Mouse (Mus musculus) G1E (cell line): Measurements from ENCODE around the gene Ccdc85c. TPM values are rescaled to one million over a fixed set of nuclear protein-coding genes. Genes with fewer than 3 reads are reported as not detected.

Source experiments
- ATAC-seq: 2 replicates; pipeline ENCODE4 v1.8.0; 2016; ENCODE audit warnings: mild to moderate bottlenecking; ENCODE audit not compliant: insufficient number of reproducible peaks, poor library complexity, low FRiP score, severe bottlenecking; ENCODE audit errors: extremely low read depth
- DNase-seq: peaks from one replicate; pipeline ENCODE4 v3.0.0; 2012; ENCODE audit warnings: low spot score
- H3K27me3 ChIP-seq: 2 replicates; pipeline ENCODE4 v1.6.1; 2012; ENCODE audit warnings: mild to moderate bottlenecking, low read length, inconsistent platforms; ENCODE audit not compliant: insufficient read depth
- H3K36me3 ChIP-seq: replicated peaks from 2 replicates; pipeline ENCODE3; 2012; ENCODE audit warnings: mild to moderate bottlenecking, inconsistent platforms
- H3K4me1 ChIP-seq: 2 replicates; pipeline ENCODE4 v1.6.1; 2012; ENCODE audit warnings: low read depth, low read length, inconsistent platforms, mixed read lengths; ENCODE audit not compliant: insufficient read depth
- H3K4me3 ChIP-seq: 2 replicates; pipeline ENCODE4 v1.5.1; 2012; ENCODE audit warnings: low read depth, mild to moderate bottlenecking, inconsistent platforms, low read length, moderate library complexity, mixed read lengths
- H3K9me3 ChIP-seq: replicated peaks from 2 replicates; pipeline ENCODE4 v1.6.1; 2012; ENCODE audit warnings: inconsistent platforms
- CTCF ChIP-seq: IDR thresholded peaks from 2 replicates; pipeline ENCODE4 v1.5.1; 2012; ENCODE audit warnings: low read depth, low read length, inconsistent platforms, mixed read lengths
- GATA1 ChIP-seq: IDR thresholded peaks from 2 replicates; pipeline ENCODE4 v1.6.1; 2012; ENCODE audit warnings: borderline replicate concordance, low read length, inconsistent platforms, mixed read lengths
- GATA2 ChIP-seq: IDR thresholded peaks from 2 replicates; pipeline ENCODE4 v1.6.1; 2012; ENCODE audit warnings: low read depth, low read length, inconsistent platforms, borderline replicate concordance
- POLR2AphosphoS5 ChIP-seq: IDR thresholded peaks from 2 replicates; pipeline ENCODE4 v1.6.1; 2012; ENCODE audit warnings: low read depth, low read length, inconsistent platforms; ENCODE audit not compliant: insufficient replicate concordance
- TAL1 ChIP-seq: conservative IDR thresholded peaks from 2 replicates; pipeline ENCODE4 v1.6.1; 2012; ENCODE audit warnings: low read depth, low read length, inconsistent platforms, mixed read lengths
- polyA plus RNA-seq: library from polyadenylated mRNA; stranded (reverse); fragments of >175 nt; gene quantifications from 2 replicates; pipeline ENCODE4 v1.2.3, GENCODE M21; 2012
- total RNA-seq, 2 experiments: library from RNA; stranded (forward) in 1 of 2; stranded (reverse) in 1 of 2; fragments of 200-1000 nt in 1 of 2; fragments of >200 nt in 1 of 2; fragmentation: Nextera tagmentation in 1 of 2; gene quantifications; 2 replicates each; pipeline ENCODE4 v1.2.3; 2014 to 2017

Ccdc85c gene
- total and polyA plus RNA-seq, 3 experiments: 0.05 TPM; not detected in 2

DNA sequence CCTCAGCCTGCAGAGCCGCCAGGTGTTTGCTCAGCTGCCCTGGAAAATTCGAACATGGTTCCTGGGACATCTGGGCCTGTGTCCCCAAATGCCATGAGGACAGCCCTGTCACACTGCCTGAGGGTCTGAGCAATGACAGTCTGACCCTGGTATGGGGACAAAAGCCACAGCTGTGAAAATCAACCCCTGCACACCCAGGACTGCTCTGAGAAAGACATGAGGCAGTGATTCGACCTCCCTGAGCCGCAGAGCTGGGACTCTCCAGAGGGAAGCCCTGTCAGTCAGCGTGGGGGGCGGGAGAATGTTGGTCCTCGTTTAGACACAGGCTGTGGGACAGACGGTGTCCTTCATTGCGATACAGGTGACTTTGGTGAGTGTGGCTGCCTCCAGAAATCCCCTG lies 29.6 kb downstream of the Ccdc85c start:
- Histone ChIP-seq H3K27me3 (peaks cover 8% of the 10 kb centered on the region), H3K36me3 (no peaks in the 10 kb centered on the region), H3K4me1 (no peaks in the 10 kb centered on the region), H3K4me3 (no peak overlapping the region), H3K9me3 (peaks cover 99% of the 10 kb centered on the region)
- ATAC-seq (no peak), DNase-seq (no peak)
- no peak for TF ChIP-seq GATA1
- TF ChIP-seq CTCF: no peak
- TF ChIP-seq POLR2AphosphoS5: no peak
- no peak for TF ChIP-seq GATA2
- TF ChIP-seq TAL1: no peak

DNA sequence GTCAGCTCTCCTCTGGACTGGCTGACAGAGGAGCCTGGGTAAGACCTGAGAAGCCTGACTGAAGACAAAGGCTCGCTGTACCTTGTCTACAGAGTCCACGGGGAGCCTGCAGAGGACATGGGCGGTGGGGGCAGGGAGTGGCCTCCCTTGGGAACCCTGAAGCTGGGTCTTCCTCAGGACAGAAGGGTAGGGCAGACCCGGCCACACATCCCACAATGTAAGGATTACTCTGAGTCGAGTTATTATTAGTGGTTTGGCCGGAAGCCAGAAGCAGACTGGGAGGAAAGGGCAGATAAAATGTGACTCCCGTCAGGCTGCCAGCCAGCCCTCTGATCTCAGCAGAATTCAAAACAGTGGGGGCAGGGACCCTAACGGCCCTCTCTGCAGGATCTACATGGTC lies 30.4 kb downstream of the Ccdc85c start:
- no peaks in the 10 kb centered on the region for H3K4me1 ChIP-seq
- peak; percentile 51 for DNase-seq
- H3K27me3 ChIP-seq: peaks cover 8% of the 10 kb centered on the region
- H3K9me3 ChIP-seq: peaks cover 99% of the 10 kb centered on the region
- TF ChIP-seq POLR2AphosphoS5 (no peak), GATA1 (no peak), TAL1 (no peak), CTCF (no peak), GATA2 (no peak)
- ATAC-seq: no peak
- H3K4me3 ChIP-seq: no peak overlapping the region; the same call in 1 of the 2 replicates
- no peaks in the 10 kb centered on the region for H3K36me3 ChIP-seq

DNA sequence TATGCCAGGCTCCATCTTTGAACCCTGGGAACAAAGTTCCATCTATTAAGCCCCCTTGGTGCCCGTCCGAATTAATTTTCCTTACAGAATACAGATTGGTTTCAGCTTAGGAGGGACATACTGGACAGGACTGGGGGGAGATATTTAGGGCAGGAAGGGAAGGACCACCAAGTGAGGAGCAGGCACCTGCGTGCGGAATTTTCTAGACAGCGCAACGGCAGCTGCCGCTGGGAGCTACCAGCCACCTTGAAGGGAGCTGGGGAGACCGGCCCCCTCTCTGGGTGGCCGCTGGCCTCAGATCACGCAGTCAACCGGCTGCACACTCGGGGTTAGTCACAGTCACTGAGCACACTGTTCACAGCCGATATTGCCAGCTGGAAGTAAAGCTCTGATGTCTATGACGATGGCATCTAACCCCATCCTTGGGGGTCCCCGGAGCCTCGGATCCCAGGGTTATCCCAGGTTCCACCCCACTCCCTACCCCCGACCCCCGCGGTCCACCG lies 32.9 kb downstream of the Ccdc85c start:
- no peaks in the 10 kb centered on the region for H3K4me1 ChIP-seq
- H3K9me3 ChIP-seq: peaks cover 99% of the 10 kb centered on the region
- H3K4me3 ChIP-seq: no peak overlapping the region; the same call in 1 of the 2 replicates
- H3K27me3 ChIP-seq: peaks cover 10% of the 10 kb centered on the region
- ATAC-seq: no peak
- no peak for DNase-seq
- TF ChIP-seq GATA1: no peak
- TF ChIP-seq POLR2AphosphoS5: no peak
- TF ChIP-seq CTCF: no peak
- no peak for TF ChIP-seq GATA2
- TF ChIP-seq TAL1: no peak
- H3K36me3 ChIP-seq: no peaks in the 10 kb centered on the region

DNA sequence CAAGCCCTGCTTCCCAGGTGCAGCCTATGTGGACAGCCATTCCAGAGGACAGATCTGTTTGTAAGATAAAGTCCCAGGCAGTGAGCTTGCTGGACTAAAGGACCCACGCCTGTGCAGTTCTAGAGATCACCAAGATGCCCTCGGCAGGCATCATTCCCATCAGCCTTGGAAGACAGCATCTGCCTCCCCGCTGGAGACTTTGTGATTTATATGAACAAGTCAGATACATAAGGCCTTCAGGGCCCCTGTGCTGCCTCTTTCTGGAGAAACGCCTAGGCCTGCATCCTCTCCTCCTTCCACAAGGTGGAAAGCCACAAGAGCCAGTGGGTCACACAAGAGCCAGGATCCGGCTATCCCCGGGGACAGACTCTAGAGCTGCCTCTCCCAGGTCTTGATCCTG lies 33.6 kb downstream of the Ccdc85c start:
- Histone ChIP-seq H3K4me3 (no peak overlapping the region; the same call in 1 of the 2 replicates), H3K9me3 (peaks cover 99% of the 10 kb centered on the region), H3K27me3 (peaks cover 8% of the 10 kb centered on the region), H3K36me3 (no peaks in the 10 kb centered on the region), H3K4me1 (no peaks in the 10 kb centered on the region)
- ATAC-seq: no peak
- no peak for DNase-seq
- TF ChIP-seq TAL1: no peak
- TF ChIP-seq POLR2AphosphoS5: no peak
- no peak for TF ChIP-seq CTCF
- no peak for TF ChIP-seq GATA2
- no peak for TF ChIP-seq GATA1

DNA sequence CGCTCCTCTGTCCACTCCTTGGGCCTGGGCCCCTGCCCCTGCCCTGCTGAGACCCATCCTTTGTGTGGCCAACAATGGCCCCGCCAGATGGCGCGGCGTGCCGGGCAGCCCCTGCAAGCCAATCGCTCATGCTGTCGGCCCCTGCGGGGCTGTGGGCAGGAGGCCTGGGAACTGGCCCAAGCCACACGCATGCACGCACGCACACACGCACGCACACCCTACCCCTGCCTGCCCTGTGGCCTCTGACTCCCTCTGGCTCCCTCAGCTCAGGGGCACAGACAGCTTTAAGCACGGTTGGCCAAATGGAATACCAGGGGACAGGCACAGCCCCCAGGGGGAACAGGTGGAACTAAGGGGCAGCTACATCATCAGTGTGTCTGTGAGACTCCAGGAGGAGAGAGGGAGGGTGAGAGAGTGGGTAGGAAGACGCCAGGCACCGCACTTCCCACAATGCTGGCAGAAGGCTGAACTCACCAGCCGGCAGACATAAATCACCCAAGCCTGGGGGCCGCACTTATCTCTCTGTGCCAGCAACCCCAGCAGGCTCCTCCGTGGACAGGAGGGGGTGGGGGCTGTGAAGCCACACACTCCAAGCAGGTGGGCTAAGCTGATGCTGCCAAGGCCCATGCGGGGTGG lies 34.2 kb downstream of the Ccdc85c start:
- H3K27me3 ChIP-seq: peaks cover 8% of the 10 kb centered on the region
- no peaks in the 10 kb centered on the region for H3K4me1 ChIP-seq
- H3K36me3 ChIP-seq: no peaks in the 10 kb centered on the region
- ATAC-seq (no peak), DNase-seq (no peak)
- peaks cover 99% of the 10 kb centered on the region for H3K9me3 ChIP-seq
- peak overlapping the region; percentile 24; the same call in 1 of the 2 replicates for H3K4me3 ChIP-seq
- TF ChIP-seq CTCF (no peak), GATA2 (no peak), POLR2AphosphoS5 (no peak), GATA1 (no peak), TAL1 (no peak)

DNA sequence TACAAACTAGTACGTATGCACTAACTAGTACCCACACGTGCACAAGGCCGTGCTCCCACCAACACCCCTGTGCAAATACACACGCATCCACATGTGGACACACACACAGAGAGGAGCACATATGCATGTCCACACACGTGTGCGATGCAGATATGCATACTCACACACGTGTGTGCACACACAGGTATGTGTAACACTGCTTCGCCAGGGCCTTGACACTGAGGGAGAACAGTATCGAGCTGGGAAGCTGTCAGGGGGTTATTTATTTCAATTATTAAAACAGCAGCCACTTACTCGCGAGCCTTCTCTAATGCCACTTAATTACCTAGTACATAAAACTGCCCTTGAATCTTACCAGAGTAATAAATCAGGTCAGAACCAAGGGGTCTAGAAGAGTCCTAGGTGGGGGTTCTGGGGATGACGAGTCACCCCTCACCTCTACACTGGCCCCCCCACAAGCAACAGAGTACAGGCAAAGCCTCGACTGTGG lies 34.8 kb downstream of the Ccdc85c start:
- no peak for ATAC-seq
- peaks cover 99% of the 10 kb centered on the region for H3K9me3 ChIP-seq
- DNase-seq: no peak
- H3K27me3 ChIP-seq: peaks cover 8% of the 10 kb centered on the region
- TF ChIP-seq CTCF (no peak), POLR2AphosphoS5 (no peak), TAL1 (no peak), GATA1 (no peak)
- no peak overlapping the region; the same call in 1 of the 2 replicates for H3K4me3 ChIP-seq
- H3K36me3 ChIP-seq: no peaks in the 10 kb centered on the region
- H3K4me1 ChIP-seq: no peaks in the 10 kb centered on the region

DNA sequence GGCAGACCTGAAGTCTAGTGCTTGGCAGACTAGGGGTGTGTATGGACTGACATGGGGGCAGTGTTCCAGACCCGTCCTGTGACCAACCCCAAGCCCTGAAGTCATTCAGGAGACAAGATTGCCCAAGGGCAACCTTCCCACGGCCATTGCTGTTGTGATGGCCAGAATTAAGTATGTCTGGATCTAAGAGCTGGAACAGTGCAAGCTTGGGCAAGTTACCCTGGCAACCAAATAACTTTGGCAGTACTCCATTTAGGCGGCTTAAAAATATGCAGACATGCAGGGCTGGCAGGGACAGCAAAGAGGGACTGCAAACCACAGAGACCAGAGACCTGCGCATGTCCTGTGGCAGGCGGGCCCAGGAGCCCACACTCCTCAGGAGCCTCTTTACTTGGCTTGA lies 35.8 kb downstream of the Ccdc85c start:
- Histone ChIP-seq H3K4me3 (no peak overlapping the region; the same call in 1 of the 2 replicates), H3K27me3 (peaks cover 8% of the 10 kb centered on the region), H3K36me3 (no peaks in the 10 kb centered on the region), H3K4me1 (no peaks in the 10 kb centered on the region), H3K9me3 (peaks cover 98% of the 10 kb centered on the region)
- ATAC-seq: no peak
- TF ChIP-seq GATA2 (no peak), POLR2AphosphoS5 (no peak), GATA1 (no peak), CTCF (no peak), TAL1 (no peak)
- no peak for DNase-seq
